Mouse (Mus musculus) stomach, postnatal 0 days (tissue): ENCODE measurements around the gene Pspn. TPM values are rescaled to one million over a fixed set of nuclear protein-coding genes. Genes with fewer than 3 reads are reported as not detected.
A peak's percentile ranks its signal among the peaks of the same experiment; 100 is the strongest.

Experiments
- ATAC-seq: fragments of 200-750 bp; cut with Nextera tagmentation; 2 replicates; pipeline ENCODE4 v1.8.0; 2017; ENCODE audit not compliant: low FRiP score, low TSS enrichment
- DNase-seq: peaks from one replicate; pipeline ENCODE4 v3.0.0-alpha.2; 2016; ENCODE audit warnings: low spot score
- H3K27ac ChIP-seq: fragments of 300-500 bp; sonication (generic); replicated peaks from 2 replicates; pipeline ENCODE4 v1.5.1; 2014; ENCODE audit warnings: mild to moderate bottlenecking, control low read depth
- H3K27me3 ChIP-seq: fragments of 300-500 bp; sonication (generic); 2 replicates; pipeline ENCODE4 v1.6.1; 2014; ENCODE audit warnings: low read length; ENCODE audit not compliant: control insufficient read depth, insufficient read depth
- H3K36me3 ChIP-seq: fragments of 300-500 bp; sonication (generic); 2 replicates; pipeline ENCODE4 v1.6.1; 2014; ENCODE audit warnings: low read length, mixed read lengths; ENCODE audit not compliant: control insufficient read depth, insufficient read depth
- H3K4me1 ChIP-seq: fragments of 300-500 bp; sonication (generic); replicated peaks from 2 replicates; pipeline ENCODE4 v1.6.1; 2014; ENCODE audit warnings: antibody characterized with exemption; ENCODE audit not compliant: control insufficient read depth, insufficient read depth
- H3K4me2 ChIP-seq: fragments of 300-500 bp; sonication (generic); replicated peaks from 2 replicates; pipeline ENCODE4 v1.6.1; 2014; ENCODE audit warnings: low read depth, mild to moderate bottlenecking, control low read depth, moderate library complexity
- H3K4me3 ChIP-seq: fragments of 300-500 bp; sonication (generic); 2 replicates; pipeline ENCODE4 v1.5.1; 2014; ENCODE audit warnings: low read depth, low read length, control low read depth
- H3K9ac ChIP-seq: fragments of 300-500 bp; sonication (generic); 2 replicates; pipeline ENCODE4 v1.6.1; 2014; ENCODE audit warnings: mild to moderate bottlenecking, low read length, control low read depth, mixed read lengths
- H3K9me3 ChIP-seq: fragments of 300-500 bp; sonication (generic); 2 replicates; pipeline ENCODE4 v1.6.1; 2016; ENCODE audit warnings: low read length; ENCODE audit not compliant: control insufficient read depth
- CTCF ChIP-seq: IDR thresholded peaks from 2 replicates; pipeline ENCODE4 v1.5.1; 2016; ENCODE audit warnings: antibody characterized with exemption, low read depth, mild to moderate bottlenecking, moderate library complexity
- EP300 ChIP-seq: optimal IDR thresholded peaks from 2 replicates; pipeline ENCODE3; 2016; ENCODE audit warnings: antibody characterized with exemption
- WGBS: fragments of 180-500 bp; shearing (Covaris S2); extraction: QIAGEN DNeasy Blood & Tissue Kit; methylation state at CpG from one replicate; pipeline ENCODE4 v1.1.7; 2014; 5-methylcytosine and 5-hydroxymethylcytosine counted together
- polyA plus RNA-seq: library from polyadenylated mRNA; unstranded; fragments of >200 nt; fragmentation: Nextera tagmentation; extraction: Ambion mirVana; gene quantifications from 2 replicates; pipeline ENCODE4 v1.2.1, GENCODE M21; 2015

Pspn gene
- polyA plus RNA-seq, result not detected in 2 replicates

DNA sequence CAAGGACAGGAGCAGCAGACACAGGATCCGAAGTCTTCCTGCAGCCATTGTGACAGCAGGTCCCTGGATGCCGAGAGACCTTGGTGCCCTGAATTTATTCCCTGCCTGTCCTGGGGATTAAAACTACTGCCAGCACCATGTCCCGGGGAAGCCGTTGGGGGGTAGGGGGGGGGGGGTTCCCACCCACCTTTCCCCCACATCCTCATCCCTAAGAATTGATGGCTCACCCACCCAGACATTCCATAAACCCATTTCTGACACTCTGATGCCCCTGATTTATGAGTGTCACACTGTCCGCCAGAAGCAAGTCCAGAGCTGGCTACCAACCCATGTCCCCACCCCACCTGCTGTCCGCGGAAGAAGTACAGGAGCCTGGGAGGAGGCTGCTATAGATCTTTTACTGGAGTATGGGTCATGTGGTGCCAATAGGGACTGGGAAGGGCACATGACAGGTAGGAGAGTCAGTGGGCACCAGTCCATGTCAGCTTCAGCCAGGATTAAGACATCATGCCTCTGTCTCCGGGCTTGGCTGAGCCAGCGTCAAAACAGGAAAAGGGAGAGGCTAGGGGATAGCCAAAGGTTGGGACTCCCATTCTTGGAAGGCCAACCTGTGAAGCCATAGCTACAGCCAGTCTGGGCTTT lies at the start of gene Pspn:
Gene Pspn (minus strand): TSS at position 51 of the 642 bp plus-strand sequence.
- no peaks in the 10 kb centered on the region for H3K9me3 ChIP-seq
- no peak for TF ChIP-seq EP300
- no peak for TF ChIP-seq CTCF
- DNase-seq (no peak), ATAC-seq (no peak)
- H3K4me2 ChIP-seq, result no peak within 1 kb of the TSS
- no peak within 1 kb of the TSS; the same call in 1 of the 2 replicates for H3K9ac ChIP-seq
- peaks cover 3% of the 10 kb centered on the region; the same call in 1 of the 2 replicates for H3K4me1 ChIP-seq
- no peaks in the 10 kb centered on the region for H3K27me3 ChIP-seq
- WGBS, result 81% methylated on average over 9 of the region's 9 CpGs
- no peak within 1 kb of the TSS for H3K4me3 ChIP-seq
- no peak within 1 kb of the TSS for H3K27ac ChIP-seq
- peaks cover 19% of the 10 kb centered on the region for H3K36me3 ChIP-seq

DNA sequence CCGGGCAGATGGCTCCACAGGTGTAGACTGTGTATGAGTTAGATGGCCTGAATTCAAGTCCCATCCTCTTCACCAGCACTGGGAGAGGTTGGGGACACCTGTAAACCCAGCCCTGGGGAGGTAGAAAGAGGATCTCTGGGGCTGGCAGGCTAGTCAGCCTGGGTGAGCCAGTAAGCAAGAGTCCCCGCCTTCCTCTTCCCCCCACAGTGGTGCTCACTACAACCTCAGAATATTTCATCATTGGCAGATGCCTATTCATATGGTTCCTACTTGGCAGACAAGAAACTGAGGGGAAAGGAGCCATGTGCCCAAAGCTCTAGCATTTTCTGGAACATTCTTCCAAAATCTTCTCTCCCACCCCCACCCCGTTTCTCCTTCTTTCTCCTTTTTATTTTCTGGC lies 49.0 kb upstream of the Pspn start:
- Histone ChIP-seq H3K9me3 (no peaks in the 10 kb centered on the region), H3K36me3 (0 out of 2 replicates have a peak, but pooled peaks cover 2% of the 10 kb centered on the region), H3K4me1 (no peaks in the 10 kb centered on the region), H3K4me2 (no peak overlapping the region), H3K27ac (no peak overlapping the region), H3K9ac (no peak overlapping the region), H3K27me3 (no peaks in the 10 kb centered on the region), H3K4me3 (no peak overlapping the region)
- ATAC-seq, result no peak
- 94% methylated on average over 3 of the region's 3 CpGs for WGBS
- TF ChIP-seq CTCF, result no peak
- no peak for TF ChIP-seq EP300
- DNase-seq, result no peak

DNA sequence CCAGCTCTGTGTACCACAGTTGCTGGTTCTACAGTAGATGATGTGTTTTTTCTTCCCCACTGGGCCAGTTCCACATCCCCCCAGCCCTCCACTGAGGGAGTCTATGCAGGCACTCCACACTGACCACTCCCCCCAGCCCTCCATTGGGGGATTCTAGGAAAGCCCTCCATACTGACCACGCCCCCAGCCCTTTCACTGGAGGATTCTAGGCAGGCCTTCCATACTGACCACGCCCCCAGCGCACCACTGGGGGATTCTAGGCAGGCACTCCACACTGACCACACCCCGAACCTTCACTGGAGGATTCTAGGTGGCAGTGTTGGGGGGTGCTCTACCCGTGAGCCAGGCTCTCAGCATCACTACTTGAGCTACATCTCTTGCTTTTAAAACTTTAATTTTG lies 47.6 kb upstream of the Pspn start:
- DNase-seq (no peak), ATAC-seq (no peak)
- no peak overlapping the region for H3K4me3 ChIP-seq
- no peaks in the 10 kb centered on the region for H3K9me3 ChIP-seq
- no peak overlapping the region for H3K27ac ChIP-seq
- 36% methylated on average over 5 of the region's 5 CpGs for WGBS
- H3K4me1 ChIP-seq, result no peaks in the 10 kb centered on the region
- H3K9ac ChIP-seq, result no peak overlapping the region
- H3K27me3 ChIP-seq, result no peaks in the 10 kb centered on the region
- no peak for TF ChIP-seq CTCF
- TF ChIP-seq EP300, result no peak
- H3K36me3 ChIP-seq, result no peaks in the 10 kb centered on the region
- H3K4me2 ChIP-seq, result no peak overlapping the region

DNA sequence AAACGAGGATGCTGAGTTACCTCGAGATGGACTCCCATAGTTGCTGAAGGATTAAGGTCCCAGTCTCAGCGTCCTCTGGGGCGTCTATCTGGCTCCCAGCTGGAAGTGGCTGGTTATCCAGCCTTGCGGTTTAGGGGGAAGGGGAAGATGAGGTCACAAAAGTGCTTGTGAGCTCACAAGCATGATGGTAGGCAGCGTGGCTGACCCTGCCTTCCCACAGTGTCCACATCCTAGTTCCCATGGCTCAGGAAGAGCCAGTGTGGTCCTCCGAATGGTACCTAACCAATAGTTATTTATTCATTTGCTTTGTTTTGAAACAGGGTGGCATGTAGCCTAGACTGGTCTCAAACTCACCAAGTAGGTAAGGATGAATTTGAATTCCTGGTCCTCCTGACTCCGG lies 41.7 kb upstream of the Pspn start, which contains the start of gene Slc25a41:
Gene Slc25a41 (minus strand): TSS at position 101 of the 400 bp plus-strand sequence.
- H3K4me1 ChIP-seq, result no peaks in the 10 kb centered on the region
- TF ChIP-seq CTCF (no peak), EP300 (no peak)
- no peaks in the 10 kb centered on the region for H3K9me3 ChIP-seq
- ATAC-seq (no peak), DNase-seq (no peak)
- H3K9ac ChIP-seq, result no peak within 1 kb of the TSS
- whole genome bisulfite sequencing, result 72% methylated on average over 8 of the region's 8 CpGs
- H3K27ac ChIP-seq, result no peak within 1 kb of the TSS
- no peak within 1 kb of the TSS for H3K4me3 ChIP-seq
- no peak within 1 kb of the TSS for H3K4me2 ChIP-seq
- H3K36me3 ChIP-seq, result no peaks in the 10 kb centered on the region
- no peaks in the 10 kb centered on the region for H3K27me3 ChIP-seq

DNA sequence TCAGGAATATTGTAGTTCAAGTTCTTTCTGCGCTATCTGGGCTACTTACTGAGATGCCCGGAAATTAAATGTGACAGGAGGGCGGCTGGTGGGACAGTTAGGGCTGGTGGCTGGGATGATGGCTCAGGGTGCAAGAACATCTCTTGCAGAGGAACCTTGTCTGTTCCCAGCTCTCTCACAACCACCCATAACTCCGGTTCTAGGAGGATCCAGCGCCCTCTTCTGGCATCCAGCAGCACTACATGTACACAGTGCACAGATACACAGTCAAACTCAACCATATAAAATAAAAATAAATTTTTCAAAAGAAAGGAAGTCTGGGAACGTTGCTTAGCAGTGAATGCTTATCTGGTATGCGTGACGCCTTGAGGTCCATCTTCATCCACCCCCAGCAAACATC lies 39.2 kb upstream of the Pspn start:
- DNase-seq (no peak), ATAC-seq (no peak)
- H3K9me3 ChIP-seq, result no peaks in the 10 kb centered on the region
- H3K27ac ChIP-seq, result no peak overlapping the region
- no peaks in the 10 kb centered on the region for H3K27me3 ChIP-seq
- H3K36me3 ChIP-seq, result no peaks in the 10 kb centered on the region
- H3K4me3 ChIP-seq, result no peak overlapping the region
- no peak overlapping the region for H3K9ac ChIP-seq
- TF ChIP-seq CTCF, result peak; percentile 44
- TF ChIP-seq EP300, result no peak
- 37% methylated on average over 8 of the region's 8 CpGs for WGBS
- H3K4me1 ChIP-seq, result no peaks in the 10 kb centered on the region
- no peak overlapping the region for H3K4me2 ChIP-seq

DNA sequence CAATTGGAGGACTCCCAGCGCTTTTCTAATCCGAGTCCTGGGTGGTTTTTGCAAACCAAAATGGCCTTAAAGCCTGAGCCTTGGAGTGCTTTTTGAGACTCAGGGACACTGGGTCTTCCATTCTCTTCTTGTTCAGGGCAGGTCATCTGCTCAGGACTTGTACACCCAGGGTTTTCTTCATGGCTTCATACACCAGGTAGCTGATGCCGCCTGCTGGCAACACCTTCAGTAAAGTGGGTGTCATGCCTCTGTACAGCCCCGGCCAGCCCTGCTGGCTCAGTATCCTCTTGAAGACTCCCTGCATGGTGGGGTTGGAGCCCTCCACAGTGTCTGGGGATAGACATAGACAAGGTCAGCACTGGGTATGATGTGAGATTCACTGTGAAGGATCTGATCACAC lies 33.0 kb upstream of the Pspn start:
- WGBS, result 88% methylated on average over 4 of the region's 4 CpGs
- H3K27me3 ChIP-seq, result no peaks in the 10 kb centered on the region
- H3K4me2 ChIP-seq, result no peak overlapping the region
- no peaks in the 10 kb centered on the region for H3K9me3 ChIP-seq
- ATAC-seq, result no peak
- H3K4me3 ChIP-seq, result no peak overlapping the region
- H3K36me3 ChIP-seq, result no peaks in the 10 kb centered on the region; the same call in 1 of the 2 replicates
- no peak overlapping the region for H3K27ac ChIP-seq
- DNase-seq, result no peak
- TF ChIP-seq EP300 (no peak), CTCF (no peak)
- 0 out of 2 replicates have a peak, but pooled peaks cover 3% of the 10 kb centered on the region for H3K4me1 ChIP-seq
- no peak overlapping the region for H3K9ac ChIP-seq
